Mouse (Mus musculus) MEL (cell line): ENCODE results near the gene Fbxw4.

Source experiments
- JUND ChIP-seq: IDR thresholded peaks from 2 replicates; pipeline ENCODE4 v1.6.1; 2011; ENCODE audit warnings: low read depth, mild to moderate bottlenecking, improper control_type of control experiment, low read length
- POLR2A ChIP-seq, 2 experiments: IDR thresholded peaks; 2 replicates each; pipeline ENCODE4 v1.6.1; 2011 to 2012; ENCODE audit warnings: low read length in 2 of 2, mild to moderate bottlenecking in 2 of 2, control low read depth in 1 of 2, improper control_type of control experiment in 1 of 2, low read depth in 1 of 2, moderate library complexity in 1 of 2; ENCODE audit not compliant: control insufficient read depth in 1 of 2, insufficient read depth in 1 of 2, poor library complexity in 1 of 2
- USF2 ChIP-seq, 2 experiments: IDR thresholded peaks; 2 replicates each; pipeline ENCODE4 v1.6.1; 2011 to 2012; ENCODE audit warnings: improper control_type of control experiment in 2 of 2, low read length in 2 of 2, borderline replicate concordance in 1 of 2, inconsistent platforms in 1 of 2, low read depth in 1 of 2, mild to moderate bottlenecking in 1 of 2; ENCODE audit not compliant: insufficient read depth in 1 of 2
- ZC3H11A ChIP-seq: IDR thresholded peaks from 2 replicates; pipeline ENCODE4 v1.6.1; 2012; ENCODE audit warnings: low read depth, mild to moderate bottlenecking, inconsistent platforms, low read length, improper control_type of control experiment

- TF ChIP-seq USF2 (IDR thresholded peaks at IDR 0.05; ENCODE audit: borderline replicate concordance in 1 of 2, insufficient read depth in 1 of 2, low read depth in 1 of 2, low read length in 2 of 2): no peak
- no peak for TF ChIP-seq ZC3H11A
- no peak for TF ChIP-seq POLR2A (IDR thresholded peaks at IDR 0.05; ENCODE audit: control insufficient read depth in 1 of 2, insufficient read depth in 1 of 2, low read depth in 1 of 2, low read length in 2 of 2, poor library complexity in 1 of 2)
- no peak for TF ChIP-seq JUND
These were observed 118.1 kb downstream of the Fbxw4 start for GRCm38 (mm10) chr19:45542061-45542460.
